Mouse (Mus musculus) G1E (cell line): ENCODE data around the gene Hist1h2ae. TPM values are rescaled to one million over a fixed set of nuclear protein-coding genes. Genes with fewer than 3 reads are reported as not detected.

Source experiments
- ATAC-seq: 2 replicates; pipeline ENCODE4 v1.8.0; 2016; ENCODE audit warnings: mild to moderate bottlenecking; ENCODE audit not compliant: insufficient number of reproducible peaks, poor library complexity, low FRiP score, severe bottlenecking; ENCODE audit errors: extremely low read depth
- DNase-seq: peaks from one replicate; pipeline ENCODE4 v3.0.0; 2012; ENCODE audit warnings: low spot score
- H3K27me3 ChIP-seq: 2 replicates; pipeline ENCODE4 v1.6.1; 2012; ENCODE audit warnings: mild to moderate bottlenecking, low read length, inconsistent platforms; ENCODE audit not compliant: insufficient read depth
- H3K36me3 ChIP-seq: replicated peaks from 2 replicates; pipeline ENCODE3; 2012; ENCODE audit warnings: mild to moderate bottlenecking, inconsistent platforms
- H3K4me1 ChIP-seq: 2 replicates; pipeline ENCODE4 v1.6.1; 2012; ENCODE audit warnings: low read depth, low read length, inconsistent platforms, mixed read lengths; ENCODE audit not compliant: insufficient read depth
- H3K4me3 ChIP-seq: 2 replicates; pipeline ENCODE4 v1.5.1; 2012; ENCODE audit warnings: low read depth, mild to moderate bottlenecking, inconsistent platforms, low read length, moderate library complexity, mixed read lengths
- H3K9me3 ChIP-seq: replicated peaks from 2 replicates; pipeline ENCODE4 v1.6.1; 2012; ENCODE audit warnings: inconsistent platforms
- CTCF ChIP-seq: IDR thresholded peaks from 2 replicates; pipeline ENCODE4 v1.5.1; 2012; ENCODE audit warnings: low read depth, low read length, inconsistent platforms, mixed read lengths
- GATA1 ChIP-seq: IDR thresholded peaks from 2 replicates; pipeline ENCODE4 v1.6.1; 2012; ENCODE audit warnings: borderline replicate concordance, low read length, inconsistent platforms, mixed read lengths
- GATA2 ChIP-seq: IDR thresholded peaks from 2 replicates; pipeline ENCODE4 v1.6.1; 2012; ENCODE audit warnings: low read depth, low read length, inconsistent platforms, borderline replicate concordance
- POLR2AphosphoS5 ChIP-seq: IDR thresholded peaks from 2 replicates; pipeline ENCODE4 v1.6.1; 2012; ENCODE audit warnings: low read depth, low read length, inconsistent platforms; ENCODE audit not compliant: insufficient replicate concordance
- TAL1 ChIP-seq: conservative IDR thresholded peaks from 2 replicates; pipeline ENCODE4 v1.6.1; 2012; ENCODE audit warnings: low read depth, low read length, inconsistent platforms, mixed read lengths
- polyA plus RNA-seq: library from polyadenylated mRNA; stranded (reverse); fragments of >175 nt; gene quantifications from 2 replicates; pipeline ENCODE4 v1.2.3, GENCODE M21; 2012
- total RNA-seq, 2 experiments: library from RNA; stranded (forward) in 1 of 2; stranded (reverse) in 1 of 2; fragments of 200-1000 nt in 1 of 2; fragments of >200 nt in 1 of 2; fragmentation: Nextera tagmentation in 1 of 2; gene quantifications; 2 replicates each; pipeline ENCODE4 v1.2.3; 2014 to 2017

Hist1h2ae gene
- total and polyA plus RNA-seq, 3 experiments = 31.2 to 258 (median 81.0) TPM

- Histone ChIP-seq H3K9me3 (no peaks in the 10 kb centered on the region), H3K4me3 (peak overlapping the region; percentile 30; the same call in 1 of the 2 replicates), H3K27me3 (no peaks in the 10 kb centered on the region), H3K36me3 (no peaks in the 10 kb centered on the region), H3K4me1 (peaks cover 47% of the 10 kb centered on the region)
- ATAC-seq (no peak), DNase-seq (no peak)
- no peak for TF ChIP-seq CTCF
These were observed 45.1 kb downstream of the Hist1h2ae start for GRCm38 (mm10) chr13:23525901-23526300.

GRCm38 (mm10) chr13:23524654-23525053, 46.4 kb downstream of the Hist1h2ae start:
- Histone ChIP-seq H3K9me3 (no peaks in the 10 kb centered on the region), H3K4me3 (no peak overlapping the region; the same call in 1 of the 2 replicates), H3K27me3 (no peaks in the 10 kb centered on the region), H3K4me1 (peaks cover 59% of the 10 kb centered on the region), H3K36me3 (no peaks in the 10 kb centered on the region)
- ATAC-seq (peak; percentile 45), DNase-seq (no peak)
- peak; percentile 84 for TF ChIP-seq CTCF
- no peak for TF ChIP-seq GATA2

GRCm38 (mm10) chr13:23523976-23524375, 47.0 kb downstream of the Hist1h2ae start:
- H3K9me3 ChIP-seq = no peaks in the 10 kb centered on the region
- peaks cover 61% of the 10 kb centered on the region for H3K4me1 ChIP-seq
- no peaks in the 10 kb centered on the region for H3K27me3 ChIP-seq
- no peak overlapping the region for H3K4me3 ChIP-seq
- no peak for TF ChIP-seq TAL1
- no peak for TF ChIP-seq POLR2AphosphoS5
- TF ChIP-seq CTCF = no peak
- TF ChIP-seq GATA2 = no peak
- no peak for TF ChIP-seq GATA1
- DNase-seq = no peak
- no peak for ATAC-seq
- no peaks in the 10 kb centered on the region for H3K36me3 ChIP-seq

GRCm38 (mm10) chr13:23521703-23522102, 49.3 kb downstream of the Hist1h2ae start:
- DNase-seq (no peak), ATAC-seq (no peak)
- H3K4me1 ChIP-seq = peaks cover 54% of the 10 kb centered on the region

More at GRCm38 (mm10) chr13:23521703-23522102, 49.3 kb downstream of the Hist1h2ae start:
- Histone ChIP-seq H3K9me3 (no peaks in the 10 kb centered on the region), H3K27me3 (no peaks in the 10 kb centered on the region), H3K4me3 (peak overlapping the region; percentile 14; the same call in 1 of the 2 replicates), H3K36me3 (no peaks in the 10 kb centered on the region)
- no peak for TF ChIP-seq CTCF
- TF ChIP-seq TAL1 = no peak
- no peak for TF ChIP-seq GATA2
- no peak for TF ChIP-seq GATA1
- no peak for TF ChIP-seq POLR2AphosphoS5

Other genes with a start within 250 kb of the Hist1h2ae start
Only the 20 nearest of the 35 such genes appear.
- gene Btn1a1, start 105.3 kb downstream of the Hist1h2ae start, total RNA-seq (2014; fragmentation: Nextera tagmentation) = 18.3 and 31.6 TPM in 2 replicates
- gene Btn1a1, start 105.3 kb downstream of the Hist1h2ae start, total RNA-seq (2017) = 0.82 and 1.5 TPM in 2 replicates
- gene Btn1a1, start 105.3 kb downstream of the Hist1h2ae start, polyA plus RNA-seq = 0.75 and 0.80 TPM in 2 replicates
- not detected in 2 replicates for gene Btn2a2, start 82.4 kb downstream of the Hist1h2ae start, total RNA-seq (2014; fragmentation: Nextera tagmentation)
- 0.06 and 0.22 TPM in 2 replicates for gene Btn2a2, start 82.4 kb downstream of the Hist1h2ae start, total RNA-seq (2017)
- gene Btn2a2, start 82.4 kb downstream of the Hist1h2ae start, polyA plus RNA-seq = not detected in 2 replicates
- gene Hist1h4h, start 40.2 kb downstream of the Hist1h2ae start, total RNA-seq (2014; fragmentation: Nextera tagmentation) = 309 and 344 TPM in 2 replicates
- 843 and 1,115 TPM in 2 replicates for gene Hist1h4h, start 40.2 kb downstream of the Hist1h2ae start, total RNA-seq (2017)
- gene Hist1h4h, start 40.2 kb downstream of the Hist1h2ae start, polyA plus RNA-seq = 11.0 and 66.6 TPM in 2 replicates
- gene Hist1h2af, start 37.3 kb downstream of the Hist1h2ae start, total RNA-seq (2014; fragmentation: Nextera tagmentation) = 510 and 530 TPM in 2 replicates
- 1,417 and 2,284 TPM in 2 replicates for gene Hist1h2af, start 37.3 kb downstream of the Hist1h2ae start, total RNA-seq (2017)
- 1,681 and 3,392 TPM in 2 replicates for gene Hist1h2af, start 37.3 kb downstream of the Hist1h2ae start, polyA plus RNA-seq
- gene Hist1h3g, start 35.8 kb downstream of the Hist1h2ae start, total RNA-seq (2014; fragmentation: Nextera tagmentation) = 647 and 719 TPM in 2 replicates
- 217 and 302 TPM in 2 replicates for gene Hist1h3g, start 35.8 kb downstream of the Hist1h2ae start, total RNA-seq (2017)
- gene Hist1h3g, start 35.8 kb downstream of the Hist1h2ae start, polyA plus RNA-seq = 12.1 and 32.9 TPM in 2 replicates
- gene Hist1h2bh, start 27.8 kb downstream of the Hist1h2ae start, total RNA-seq (2014; fragmentation: Nextera tagmentation) = 32.7 and 41.6 TPM in 2 replicates
- gene Hist1h2bh, start 27.8 kb downstream of the Hist1h2ae start, total RNA-seq (2017) = 77.6 and 126 TPM in 2 replicates
- gene Hist1h2bh, start 27.8 kb downstream of the Hist1h2ae start, polyA plus RNA-seq = 0.91 and 4.9 TPM in 2 replicates
- gene Hist1h3f, start 27.2 kb downstream of the Hist1h2ae start, total RNA-seq (2014; fragmentation: Nextera tagmentation) = 125 and 143 TPM in 2 replicates
- 96.8 and 187 TPM in 2 replicates for gene Hist1h3f, start 27.2 kb downstream of the Hist1h2ae start, total RNA-seq (2017)
- gene Hist1h3f, start 27.2 kb downstream of the Hist1h2ae start, polyA plus RNA-seq = 1.8 and 12.3 TPM in 2 replicates
- gene Hist1h4f, start 19.6 kb downstream of the Hist1h2ae start, total RNA-seq (2014; fragmentation: Nextera tagmentation) = 443 and 478 TPM in 2 replicates
- 2,744 and 3,177 TPM in 2 replicates for gene Hist1h4f, start 19.6 kb downstream of the Hist1h2ae start, total RNA-seq (2017)
- 8.0 and 49.6 TPM in 2 replicates for gene Hist1h4f, start 19.6 kb downstream of the Hist1h2ae start, polyA plus RNA-seq
- 71.9 and 74.3 TPM in 2 replicates for gene Hist1h1d, start 18.0 kb downstream of the Hist1h2ae start, total RNA-seq (2014; fragmentation: Nextera tagmentation)
- gene Hist1h1d, start 18.0 kb downstream of the Hist1h2ae start, total RNA-seq (2017) = 127 and 128 TPM in 2 replicates
- gene Hist1h1d, start 18.0 kb downstream of the Hist1h2ae start, polyA plus RNA-seq = 0.43 and 2.1 TPM in 2 replicates
- 466 and 595 TPM in 2 replicates for gene Hist1h3e, start 8.9 kb downstream of the Hist1h2ae start, total RNA-seq (2014; fragmentation: Nextera tagmentation)
- gene Hist1h3e, start 8.9 kb downstream of the Hist1h2ae start, total RNA-seq (2017) = 426 and 591 TPM in 2 replicates
- gene Hist1h3e, start 8.9 kb downstream of the Hist1h2ae start, polyA plus RNA-seq = 6.8 and 31.3 TPM in 2 replicates
- gene Hist1h2bg, start 176 bp upstream of the Hist1h2ae start, total RNA-seq (2014; fragmentation: Nextera tagmentation) = 1,531 and 1,684 TPM in 2 replicates
- gene Hist1h2bg, start 176 bp upstream of the Hist1h2ae start, total RNA-seq (2017) = 1,342 and 1,812 TPM in 2 replicates
- gene Hist1h2bg, start 176 bp upstream of the Hist1h2ae start, polyA plus RNA-seq = 13.0 and 49.8 TPM in 2 replicates
- 610 and 627 TPM in 2 replicates for gene Hist1h2bf, start 3.0 kb upstream of the Hist1h2ae start, total RNA-seq (2014; fragmentation: Nextera tagmentation)
- 748 and 859 TPM in 2 replicates for gene Hist1h2bf, start 3.0 kb upstream of the Hist1h2ae start, total RNA-seq (2017)
- 5.7 and 27.4 TPM in 2 replicates for gene Hist1h2bf, start 3.0 kb upstream of the Hist1h2ae start, polyA plus RNA-seq
- 5.3 and 7.3 TPM in 2 replicates for gene Hist1h2ad, start 3.2 kb upstream of the Hist1h2ae start, total RNA-seq (2014; fragmentation: Nextera tagmentation)
- 491 and 756 TPM in 2 replicates for gene Hist1h2ad, start 3.2 kb upstream of the Hist1h2ae start, total RNA-seq (2017)
- gene Hist1h2ad, start 3.2 kb upstream of the Hist1h2ae start, polyA plus RNA-seq = 2.3 and 7.4 TPM in 2 replicates
- 524 and 556 TPM in 2 replicates for gene Hist1h3d, start 4.5 kb upstream of the Hist1h2ae start, total RNA-seq (2014; fragmentation: Nextera tagmentation)
- 92.0 and 101 TPM in 2 replicates for gene Hist1h3d, start 4.5 kb upstream of the Hist1h2ae start, total RNA-seq (2017)
- gene Hist1h3d, start 4.5 kb upstream of the Hist1h2ae start, polyA plus RNA-seq = 3.7 and 9.6 TPM in 2 replicates
- 2,252 and 2,609 TPM in 2 replicates for gene Hist1h4d, start 10.4 kb upstream of the Hist1h2ae start, total RNA-seq (2014; fragmentation: Nextera tagmentation)
- gene Hist1h4d, start 10.4 kb upstream of the Hist1h2ae start, total RNA-seq (2017) = 1,080 and 1,131 TPM in 2 replicates
- 14.6 and 40.1 TPM in 2 replicates for gene Hist1h4d, start 10.4 kb upstream of the Hist1h2ae start, polyA plus RNA-seq
- 27.7 and 30.2 TPM in 2 replicates for gene Hist1h2be, start 49.9 kb upstream of the Hist1h2ae start, total RNA-seq (2014; fragmentation: Nextera tagmentation)
- 110 and 153 TPM in 2 replicates for gene Hist1h2be, start 49.9 kb upstream of the Hist1h2ae start, total RNA-seq (2017)
- 0.56 and 3.5 TPM in 2 replicates for gene Hist1h2be, start 49.9 kb upstream of the Hist1h2ae start, polyA plus RNA-seq
- gene Hist1h1e, start 51.3 kb upstream of the Hist1h2ae start, total RNA-seq (2014; fragmentation: Nextera tagmentation) = 1,109 and 1,273 TPM in 2 replicates
- gene Hist1h1e, start 51.3 kb upstream of the Hist1h2ae start, total RNA-seq (2017) = 215 and 254 TPM in 2 replicates
- 4.0 and 18.2 TPM in 2 replicates for gene Hist1h1e, start 51.3 kb upstream of the Hist1h2ae start, polyA plus RNA-seq
- gene Hist1h2ac, start 112.7 kb upstream of the Hist1h2ae start, total RNA-seq (2014; fragmentation: Nextera tagmentation) = 5.1 and 6.4 TPM in 2 replicates
- 54.4 and 93.5 TPM in 2 replicates for gene Hist1h2ac, start 112.7 kb upstream of the Hist1h2ae start, total RNA-seq (2017)
- 1.1 and 3.8 TPM in 2 replicates for gene Hist1h2ac, start 112.7 kb upstream of the Hist1h2ae start, polyA plus RNA-seq
- 62.5 and 102 TPM in 2 replicates for gene Hist1h2bc, start 113.0 kb upstream of the Hist1h2ae start, total RNA-seq (2014; fragmentation: Nextera tagmentation)
- 387 and 479 TPM in 2 replicates for gene Hist1h2bc, start 113.0 kb upstream of the Hist1h2ae start, total RNA-seq (2017)
- gene Hist1h2bc, start 113.0 kb upstream of the Hist1h2ae start, polyA plus RNA-seq = 8.5 and 11.3 TPM in 2 replicates
- not detected in 2 replicates for gene Hist1h1t, start 124.6 kb upstream of the Hist1h2ae start, total RNA-seq (2014; fragmentation: Nextera tagmentation)
- gene Hist1h1t, start 124.6 kb upstream of the Hist1h2ae start, total RNA-seq (2017) = 0.16 and 0.29 TPM in 2 replicates
- not detected in 2 replicates for gene Hist1h1t, start 124.6 kb upstream of the Hist1h2ae start, polyA plus RNA-seq